Mouse (Mus musculus): ENCODE results near the gene Tbx20. TPM values are rescaled to one million over a fixed set of nuclear protein-coding genes. Genes with fewer than 3 reads are reported as not detected.

The Tbx20 gene
- total and polyA plus RNA-seq, 2 experiments from 2014 or later: 0.05 TPM; not detected in 1

DNA sequence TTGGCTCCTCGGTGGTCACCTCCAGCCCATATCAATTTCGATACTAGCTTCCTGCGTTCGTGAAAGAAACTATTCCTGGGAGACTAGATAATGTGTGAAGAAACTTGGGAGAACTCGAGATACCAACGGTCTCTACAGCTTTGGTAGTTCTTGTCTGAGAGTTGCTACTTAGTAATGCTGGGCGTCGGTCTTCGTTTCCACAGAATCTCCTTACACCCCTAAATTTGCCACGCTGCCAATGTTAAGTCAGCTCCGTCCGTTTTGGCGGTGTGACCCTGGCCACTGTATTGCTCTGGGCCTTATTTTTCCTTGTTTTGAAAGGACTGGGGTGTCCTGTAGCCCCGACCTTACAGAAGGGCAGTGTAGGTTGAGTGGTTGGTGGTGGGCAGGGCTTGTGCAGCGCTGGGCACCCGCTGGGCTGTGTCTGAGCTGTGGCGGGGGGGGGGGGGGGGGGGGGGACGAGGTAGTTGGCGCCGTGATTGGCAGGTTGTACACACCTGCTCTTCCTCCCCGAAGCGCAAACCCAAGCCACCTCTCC, 6.4 kb upstream of the Tbx20 start:
- Histone ChIP-seq H3K9ac (no peak overlapping the region), H3K4me3 (ENCODE audit: low read depth, low read length) (peak overlapping the region; percentile 17; the same call in 1 of the 2 replicates), H3K4me1 (ENCODE audit: insufficient read depth) (peaks cover 6% of the 10 kb centered on the region; the same call in 1 of the 2 replicates), H3K4me2 (ENCODE audit: low read depth) (peak overlapping the region; percentile 36), H3K36me3 (ENCODE audit: insufficient read depth) (no peaks in the 10 kb centered on the region), H3K27ac (ENCODE audit: low read depth, low read length) (no peak overlapping the region), H3K9me3 (ENCODE audit: low read length) (no peaks in the 10 kb centered on the region), H3K27me3 (ENCODE audit: insufficient read depth, low read length) (peaks cover 71% of the 10 kb centered on the region)
- no peak for ATAC-seq
- DNase-seq: peak; percentile 33
- 2% methylated on average over 20 of the region's 22 CpGs for WGBS
- no peak for TF ChIP-seq CTCF (IDR thresholded peaks at IDR 0.05; ENCODE audit: low read depth)

DNA sequence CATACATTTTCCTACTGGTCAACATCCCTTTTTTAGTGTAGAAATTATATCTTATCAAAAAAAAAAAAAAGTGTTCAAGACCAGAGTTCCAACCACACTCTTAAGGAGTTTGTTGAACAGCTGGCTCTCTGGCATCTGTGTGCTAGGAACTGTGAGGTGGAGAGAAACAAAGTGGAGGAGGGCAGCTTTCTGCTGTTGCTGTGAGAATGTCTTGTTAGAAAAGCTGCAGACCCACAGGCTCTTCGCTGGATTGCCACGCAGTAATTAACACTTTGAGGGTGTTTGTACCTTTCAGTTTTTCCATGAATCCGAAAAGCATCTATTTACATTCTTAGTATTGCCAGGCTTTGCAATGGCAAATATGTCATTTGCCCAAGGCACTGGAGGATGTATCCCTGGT, 5.9 kb upstream of the Tbx20 start:
- WGBS: 5% methylated on average over 3 of the region's 3 CpGs
- Histone ChIP-seq H3K36me3 (ENCODE audit: insufficient read depth) (no peaks in the 10 kb centered on the region), H3K9ac (no peak overlapping the region), H3K9me3 (ENCODE audit: low read length) (no peaks in the 10 kb centered on the region), H3K4me1 (ENCODE audit: insufficient read depth) (peaks cover 6% of the 10 kb centered on the region; the same call in 1 of the 2 replicates), H3K4me3 (ENCODE audit: low read depth, low read length) (no peak overlapping the region), H3K4me2 (ENCODE audit: low read depth) (no peak overlapping the region), H3K27me3 (ENCODE audit: insufficient read depth, low read length) (peaks cover 76% of the 10 kb centered on the region), H3K27ac (ENCODE audit: low read depth, low read length) (no peak overlapping the region)
- DNase-seq (peak; percentile 13), ATAC-seq (no peak)
- no peak for TF ChIP-seq CTCF (IDR thresholded peaks at IDR 0.05; ENCODE audit: low read depth)

DNA sequence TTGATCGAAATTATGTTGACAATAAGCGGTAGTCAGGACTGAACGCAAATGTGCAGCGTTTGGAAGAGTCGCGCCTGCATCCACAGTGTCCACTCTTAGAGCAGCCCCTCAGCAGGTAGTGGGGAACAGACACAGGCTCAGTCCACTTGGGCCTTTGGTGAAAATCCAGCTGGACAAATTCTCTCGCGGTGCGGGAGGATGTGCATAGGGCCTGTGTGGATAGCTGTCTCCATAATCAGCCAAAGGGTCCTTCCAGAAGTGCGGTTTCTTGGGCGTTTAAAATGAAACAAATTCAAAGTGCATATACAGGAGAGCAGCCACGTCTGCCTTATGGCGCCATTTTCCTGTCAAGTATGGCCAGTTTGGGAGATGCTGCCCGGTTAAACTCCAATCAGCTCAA, 4.5 kb upstream of the Tbx20 start:
- Histone ChIP-seq H3K4me3 (ENCODE audit: low read depth, low read length) (no peak overlapping the region), H3K9ac (no peak overlapping the region), H3K9me3 (ENCODE audit: low read length) (no peaks in the 10 kb centered on the region), H3K27ac (ENCODE audit: low read depth, low read length) (no peak overlapping the region), H3K4me1 (ENCODE audit: insufficient read depth) (peaks cover 6% of the 10 kb centered on the region; the same call in 1 of the 2 replicates), H3K4me2 (ENCODE audit: low read depth) (no peak overlapping the region), H3K36me3 (ENCODE audit: insufficient read depth) (no peaks in the 10 kb centered on the region), H3K27me3 (ENCODE audit: insufficient read depth, low read length) (peaks cover 90% of the 10 kb centered on the region)
- 3% methylated on average over 14 of the region's 14 CpGs for WGBS
- no peak for TF ChIP-seq CTCF (IDR thresholded peaks at IDR 0.05; ENCODE audit: low read depth)
- ATAC-seq (no peak), DNase-seq (no peak)

DNA sequence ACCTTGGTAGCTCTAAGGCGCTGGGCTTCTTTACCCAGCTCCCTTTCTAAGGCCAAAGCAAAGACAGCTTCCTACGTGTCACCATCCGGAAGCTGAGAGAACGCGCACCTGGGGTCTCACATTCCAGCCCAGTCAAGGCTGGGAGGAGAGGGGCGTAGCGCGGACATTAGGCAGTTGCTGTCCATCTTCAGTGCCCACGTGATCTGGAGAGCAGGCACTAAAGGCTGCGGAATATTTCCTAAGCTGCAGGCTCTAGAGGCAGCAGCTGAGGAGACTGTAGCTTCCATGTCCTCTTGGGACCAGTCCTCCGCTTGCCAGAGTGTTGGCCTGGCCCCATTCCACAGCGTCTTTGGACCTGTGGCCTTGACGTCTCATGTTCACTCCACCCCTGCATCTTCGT, 3.9 kb upstream of the Tbx20 start:
- under 1% methylated on average over 14 of the region's 14 CpGs for WGBS
- TF ChIP-seq CTCF (IDR thresholded peaks at IDR 0.05; ENCODE audit: low read depth): no peak
- Histone ChIP-seq H3K4me1 (ENCODE audit: insufficient read depth) (peaks cover 6% of the 10 kb centered on the region; the same call in 1 of the 2 replicates), H3K27ac (ENCODE audit: low read depth, low read length) (no peak overlapping the region), H3K4me2 (ENCODE audit: low read depth) (no peak overlapping the region), H3K4me3 (ENCODE audit: low read depth, low read length) (no peak overlapping the region), H3K9me3 (ENCODE audit: low read length) (no peaks in the 10 kb centered on the region), H3K27me3 (ENCODE audit: insufficient read depth, low read length) (peaks cover 96% of the 10 kb centered on the region), H3K9ac (no peak overlapping the region), H3K36me3 (ENCODE audit: insufficient read depth) (no peaks in the 10 kb centered on the region)
- DNase-seq (no peak), ATAC-seq (no peak)

DNA sequence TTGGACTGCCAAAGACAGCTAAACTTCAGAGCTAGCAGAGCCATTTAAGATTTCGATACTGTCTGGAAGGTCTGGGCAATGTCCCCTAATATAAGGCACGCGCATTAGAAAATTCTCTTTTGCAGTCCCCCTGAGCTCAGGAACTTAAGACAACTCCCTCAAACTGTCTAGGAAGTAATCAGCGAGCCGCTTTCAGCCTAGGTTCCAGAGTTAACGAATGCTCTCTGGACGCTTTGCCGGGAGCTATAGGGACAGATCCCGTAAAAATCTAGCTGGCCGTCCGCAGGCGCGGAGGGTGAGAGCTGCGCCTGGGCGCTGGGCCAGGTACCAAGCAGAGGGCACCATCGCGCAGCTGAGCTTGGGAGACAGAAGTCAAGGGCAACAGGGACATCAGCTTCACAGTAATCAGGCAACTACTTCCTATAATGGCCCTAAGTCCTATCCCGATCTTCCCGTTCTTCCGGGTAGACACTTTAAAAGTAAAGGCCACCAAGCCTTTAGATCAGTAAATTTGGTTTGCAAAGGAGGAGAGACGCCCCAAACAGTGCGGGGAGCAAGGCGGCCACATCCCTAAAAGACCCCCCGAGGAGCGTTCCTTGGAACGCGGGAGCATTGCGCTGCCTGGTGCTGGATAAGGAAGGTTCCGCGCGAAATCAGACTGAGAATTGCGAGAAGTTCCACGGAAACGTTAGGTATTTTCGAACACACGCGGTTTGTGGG, 3.2 kb upstream of the Tbx20 start:
- Histone ChIP-seq H3K36me3 (ENCODE audit: insufficient read depth) (no peaks in the 10 kb centered on the region), H3K9me3 (ENCODE audit: low read length) (no peaks in the 10 kb centered on the region), H3K4me2 (ENCODE audit: low read depth) (peak overlapping the region; percentile 10; the same call in 1 of the 2 replicates), H3K4me3 (ENCODE audit: low read depth, low read length) (no peak overlapping the region), H3K4me1 (ENCODE audit: insufficient read depth) (peaks cover 6% of the 10 kb centered on the region; the same call in 1 of the 2 replicates), H3K9ac (no peak overlapping the region), H3K27ac (ENCODE audit: low read depth, low read length) (no peak overlapping the region), H3K27me3 (ENCODE audit: insufficient read depth, low read length) (peaks cover 96% of the 10 kb centered on the region)
- peak; percentile 63 for DNase-seq
- no peak for TF ChIP-seq CTCF (IDR thresholded peaks at IDR 0.05; ENCODE audit: low read depth)
- no peak for ATAC-seq
- 2% methylated on average over 37 of the region's 37 CpGs for WGBS

DNA sequence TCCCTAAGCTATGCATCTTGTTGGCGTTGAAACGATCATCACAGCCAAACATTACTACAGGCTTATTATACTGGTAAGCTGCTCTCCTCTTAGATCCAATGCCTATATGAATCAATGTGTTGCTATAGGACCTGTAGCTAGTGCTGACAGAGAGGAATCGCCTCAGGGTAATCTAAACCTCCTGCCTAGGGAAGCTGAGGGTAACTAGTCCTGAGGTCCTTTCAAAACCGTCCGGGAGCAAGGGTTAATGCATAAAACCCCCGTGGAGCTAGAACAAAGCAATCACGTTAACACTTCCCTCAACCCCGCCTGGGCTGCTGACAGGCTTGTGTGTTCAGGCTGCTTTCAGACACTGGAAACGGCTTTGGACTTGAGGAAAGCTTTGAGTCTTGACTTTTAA, 2.4 kb upstream of the Tbx20 start:
- no peak for DNase-seq

DNA sequence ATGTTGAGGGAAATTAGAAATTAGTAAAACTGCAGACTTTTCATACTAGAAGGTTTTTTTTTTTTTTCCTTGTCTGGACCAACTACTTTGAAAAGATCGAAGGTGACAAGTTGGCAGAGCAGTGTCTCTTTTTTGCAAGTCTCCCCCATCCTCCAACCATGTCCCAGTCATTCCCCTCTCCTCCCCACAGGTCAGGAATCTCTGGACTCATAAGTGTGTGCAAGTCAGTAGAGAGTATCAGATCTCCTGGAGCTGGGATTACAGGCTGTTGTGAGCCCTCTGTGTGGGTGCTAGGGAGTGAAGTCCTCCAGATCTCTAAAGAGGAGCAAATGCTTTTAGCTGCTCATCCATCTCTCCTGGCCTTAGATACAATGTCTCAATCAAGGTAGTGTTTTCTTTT, 1.5 kb upstream of the Tbx20 start:
- Histone ChIP-seq H3K9me3 (ENCODE audit: low read length) (no peaks in the 10 kb centered on the region), H3K27me3 (ENCODE audit: insufficient read depth, low read length) (peaks cover 96% of the 10 kb centered on the region), H3K4me1 (ENCODE audit: insufficient read depth) (no peaks in the 10 kb centered on the region), H3K4me2 (ENCODE audit: low read depth) (no peak overlapping the region), H3K36me3 (ENCODE audit: insufficient read depth) (no peaks in the 10 kb centered on the region), H3K9ac (no peak overlapping the region), H3K4me3 (ENCODE audit: low read depth, low read length) (no peak overlapping the region), H3K27ac (ENCODE audit: low read depth, low read length) (no peak overlapping the region)
- no peak for TF ChIP-seq CTCF (IDR thresholded peaks at IDR 0.05; ENCODE audit: low read depth)
- no peak for ATAC-seq
- peak; percentile 38 for DNase-seq
- WGBS: 17% methylated on average over 1 of the region's 1 CpGs

More for the DNA sequence above, 2.4 kb upstream of the Tbx20 start:
- Histone ChIP-seq H3K27me3 (ENCODE audit: insufficient read depth, low read length) (peaks cover 96% of the 10 kb centered on the region), H3K27ac (ENCODE audit: low read depth, low read length) (no peak overlapping the region), H3K36me3 (ENCODE audit: insufficient read depth) (no peaks in the 10 kb centered on the region), H3K4me3 (ENCODE audit: low read depth, low read length) (no peak overlapping the region), H3K4me2 (ENCODE audit: low read depth) (no peak overlapping the region), H3K9me3 (ENCODE audit: low read length) (no peaks in the 10 kb centered on the region), H3K4me1 (ENCODE audit: insufficient read depth) (peaks cover 6% of the 10 kb centered on the region; the same call in 1 of the 2 replicates), H3K9ac (no peak overlapping the region)
- TF ChIP-seq CTCF (IDR thresholded peaks at IDR 0.05; ENCODE audit: low read depth): no peak
- no peak for ATAC-seq
- under 1% methylated on average over 9 of the region's 9 CpGs for WGBS

Measured in forebrain, postnatal 0 days (tissue).